ENCODE assay signal across 15 mouse cellular contexts in the genomic region with DNA sequence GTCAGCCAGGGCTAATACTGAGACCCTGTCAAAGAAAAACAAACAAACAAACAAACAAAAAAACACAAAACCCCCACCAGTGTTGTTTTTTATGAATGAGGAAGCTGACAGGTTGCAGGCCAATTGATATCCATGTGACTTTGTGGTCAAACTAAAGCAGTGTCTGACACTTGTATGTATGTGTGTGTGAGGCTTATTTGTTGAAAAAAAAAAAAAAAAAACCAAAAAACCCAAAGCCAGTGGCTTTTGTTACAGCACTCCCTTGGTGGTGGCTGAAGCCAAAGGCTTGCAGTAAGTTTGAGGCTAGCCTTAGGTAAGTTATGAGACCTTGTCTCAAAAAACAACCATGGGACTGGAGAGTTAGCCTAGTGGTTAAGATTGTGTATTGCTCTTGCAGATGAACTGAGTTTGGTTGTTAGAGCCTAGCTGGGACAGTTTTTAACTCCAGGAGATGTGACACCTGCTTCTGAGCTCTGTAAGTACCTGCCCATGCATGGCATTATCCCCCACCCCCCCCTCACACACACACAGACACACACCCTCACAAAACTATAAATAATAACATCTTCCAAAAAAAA. TPM values are rescaled to one million over a fixed set of nuclear protein-coding genes. Genes with fewer than 3 reads are reported as not detected.
DNase-seq lines count a peak whose midpoint lies in the region; ATAC-seq and TF ChIP-seq lines count a peak whose summit lies in the region.
"Had no signal": no experiment of that assay in that cellular context is flagged by ENCODE, and none has a peak within 500 bp of the region (broad histone marks: within the 10 kb centered on the region; RNA-seq: fewer than 3 reads in every experiment).

No protein-coding gene starts in this region.

- DNase-seq in A20 (ENCODE audit: low read depth, low spot score) (peak; percentile 78), MEL (ENCODE audit: low read depth, low spot score) (peak; percentile 71)
- no peak for DNase-seq in urinary bladder, postnatal 4 days (ENCODE audit: low spot score in 2 of 2)
- DNase-seq in adrenal gland, adult 2 months, result no peak
- DNase-seq: cerebellum, postnatal 25 days; right cerebral cortex, postnatal 14 days; thymus, adult 2 months had no signal

- TF ChIP-seq POLR2A in MEL (IDR thresholded peaks at IDR 0.05; ENCODE audit: control insufficient read depth in 1 of 2, insufficient read depth in 1 of 2, low read depth in 1 of 2, low read length in 2 of 2, poor library complexity in 1 of 2), result no peak

- no peaks in the 10 kb centered on the region for H3K36me3 ChIP-seq in intestine, postnatal 0 days (ENCODE audit: control insufficient read depth, insufficient read depth)
- no peaks in the 10 kb centered on the region for H3K36me3 ChIP-seq in intestine, embryonic 16.5 days (ENCODE audit: control insufficient read depth, insufficient read depth, low read length)
- peaks cover 0 to 31% of the 10 kb centered on the region in 2 experiments; a peak in 2 of 4 replicates for H3K36me3 ChIP-seq in MEL (ENCODE audit: control insufficient read depth in 1 of 2, insufficient read depth in 2 of 2, low read length in 2 of 2)
- no peaks in the 10 kb centered on the region for H3K36me3 ChIP-seq in liver, embryonic 16.5 days (ENCODE audit: control insufficient read depth, insufficient read depth)
- H3K36me3 ChIP-seq: forebrain, embryonic 15.5 days; limb, embryonic 15.5 days; midbrain, embryonic 13.5 days had no signal

- H3K9me3 ChIP-seq in intestine, postnatal 0 days (ENCODE audit: control insufficient read depth), result no peaks in the 10 kb centered on the region
- no peaks in the 10 kb centered on the region for H3K9me3 ChIP-seq in intestine, embryonic 16.5 days (ENCODE audit: control insufficient read depth, low read length)
- no peaks in the 10 kb centered on the region for H3K9me3 ChIP-seq in MEL (replicated peaks; ENCODE audit: insufficient read depth, low read length)
- no peaks in the 10 kb centered on the region for H3K9me3 ChIP-seq in liver, embryonic 16.5 days (replicated peaks; ENCODE audit: control insufficient read depth, low read length)
- H3K9me3 ChIP-seq: forebrain, embryonic 15.5 days; limb, embryonic 15.5 days; midbrain, embryonic 13.5 days had no signal

- H3K27me3 ChIP-seq in intestine, postnatal 0 days (replicated peaks; ENCODE audit: control insufficient read depth, insufficient read depth, low read length), result no peaks in the 10 kb centered on the region
- H3K27me3 ChIP-seq in intestine, embryonic 16.5 days (replicated peaks; ENCODE audit: control insufficient read depth, insufficient read depth, low read length), result no peaks in the 10 kb centered on the region
- no peaks in the 10 kb centered on the region for H3K27me3 ChIP-seq in MEL (ENCODE audit: control insufficient read depth in 1 of 2, insufficient read depth in 2 of 2, low read length in 2 of 2)
- H3K27me3 ChIP-seq in liver, embryonic 16.5 days (ENCODE audit: control insufficient read depth, insufficient read depth, low read depth, low read length), result no peaks in the 10 kb centered on the region
- H3K27me3 ChIP-seq: forebrain, embryonic 15.5 days; limb, embryonic 15.5 days; midbrain, embryonic 13.5 days had no signal

- H3K4me3 ChIP-seq in intestine, postnatal 0 days (ENCODE audit: low read depth, low read length), result no peak overlapping the region
- H3K4me3 ChIP-seq in intestine, embryonic 16.5 days (ENCODE audit: low read length), result no peak overlapping the region
- H3K4me3 ChIP-seq in MEL (ENCODE audit: control insufficient read depth in 1 of 2, insufficient read depth in 1 of 2, low read depth in 2 of 2, low read length in 2 of 2), result peak overlapping the region; percentile 58 to 88
- H3K4me3 ChIP-seq in liver, embryonic 16.5 days (ENCODE audit: low read depth, low read length), result no peak overlapping the region
- H3K4me3 ChIP-seq: forebrain, embryonic 15.5 days; limb, embryonic 15.5 days; midbrain, embryonic 13.5 days had no signal

- no peak overlapping the region for H3K4me2 ChIP-seq in intestine, postnatal 0 days (replicated peaks; ENCODE audit: low read depth)
- no peak overlapping the region for H3K4me2 ChIP-seq in intestine, embryonic 16.5 days (ENCODE audit: low read depth, low read length)
- no peak overlapping the region for H3K4me2 ChIP-seq in liver, embryonic 16.5 days (ENCODE audit: low read depth, low read length)
- H3K4me2 ChIP-seq: forebrain, embryonic 15.5 days; limb, embryonic 15.5 days; midbrain, embryonic 13.5 days had no signal

- TF ChIP-seq EP300 in MEL (IDR thresholded peaks at IDR 0.05; ENCODE audit: low read depth in 1 of 2, low read length in 2 of 2), result no peak

- no peak overlapping the region for H3K27ac ChIP-seq in intestine, postnatal 0 days (ENCODE audit: low read depth, low read length)
- no peak overlapping the region for H3K27ac ChIP-seq in intestine, embryonic 16.5 days (ENCODE audit: low read length)
- peak overlapping the region; percentile 66 for H3K27ac ChIP-seq in MEL (ENCODE audit: control insufficient read depth, low read depth, low read length)
- peak overlapping the region; percentile 15; the same call in 1 of the 2 replicates for H3K27ac ChIP-seq in liver, embryonic 16.5 days (ENCODE audit: low read length)
- H3K27ac ChIP-seq: forebrain, embryonic 15.5 days; limb, embryonic 15.5 days; midbrain, embryonic 13.5 days had no signal

- ATAC-seq in intestine, postnatal 0 days, result no peak
- ATAC-seq in intestine, embryonic 16.5 days, result no peak
- no peak for ATAC-seq in liver, embryonic 16.5 days (ENCODE audit: low read depth)
- ATAC-seq in activated CD4-positive, CD25-positive, alpha-beta regulatory T cell, adult 4 months, result no peak
- ATAC-seq: forebrain, embryonic 15.5 days; hindbrain, embryonic 16.5 days; midbrain, embryonic 13.5 days had no signal

- peaks cover 5% of the 10 kb centered on the region; the same call in 1 of the 2 replicates for H3K4me1 ChIP-seq in intestine, postnatal 0 days (replicated peaks; ENCODE audit: control insufficient read depth, insufficient read depth, low read length)
- H3K4me1 ChIP-seq in intestine, embryonic 16.5 days (ENCODE audit: control insufficient read depth, insufficient read depth, low read length), result peaks cover 21% of the 10 kb centered on the region
- peaks cover 26 to 38% of the 10 kb centered on the region in 2 experiments for H3K4me1 ChIP-seq in MEL (ENCODE audit: control insufficient read depth in 1 of 2, insufficient read depth in 2 of 2, low read length in 2 of 2)
- peaks cover 43% of the 10 kb centered on the region for H3K4me1 ChIP-seq in liver, embryonic 16.5 days (ENCODE audit: control insufficient read depth, low read depth, low read length)

- TF ChIP-seq CTCF in intestine, postnatal 0 days (IDR thresholded peaks at IDR 0.05; ENCODE audit: low read depth), result peak; percentile 23; the same call in 1 of the 2 replicates
- TF ChIP-seq CTCF in MEL (IDR thresholded peaks at IDR 0.05 in 2 of 3, conservative IDR thresholded peaks at IDR 0.05 in 1 of 3; ENCODE audit: control insufficient read depth in 1 of 3, insufficient read depth in 1 of 3, low read depth in 2 of 3, low read length in 3 of 3, poor library complexity in 1 of 3, severe bottlenecking in 1 of 3), result peak in 2 of 3 experiments; percentile 12 to 45; a peak in 3 of 6 replicates

- no peak overlapping the region for H3K9ac ChIP-seq in intestine, postnatal 0 days (ENCODE audit: low read depth, low read length)
- H3K9ac ChIP-seq in intestine, embryonic 16.5 days (ENCODE audit: low read depth, low read length), result no peak overlapping the region
- H3K9ac ChIP-seq in MEL (ENCODE audit: control insufficient read depth, low read depth, low read length, poor library complexity, severe bottlenecking), result peak overlapping the region; percentile 71
- no peak overlapping the region for H3K9ac ChIP-seq in liver, embryonic 16.5 days (ENCODE audit: low read depth, low read length)
- H3K9ac ChIP-seq: forebrain, embryonic 15.5 days; limb, embryonic 15.5 days; midbrain, embryonic 13.5 days had no signal

- no peak for TF ChIP-seq RAD21 in MEL (IDR thresholded peaks at IDR 0.05; ENCODE audit: low read depth, low read length)

- H3K79me2 ChIP-seq in MEL (ENCODE audit: control insufficient read depth, insufficient read depth, low read length, poor library complexity), result peaks cover 27% of the 10 kb centered on the region

TF ChIP-seq in MEL, 35 proteins besides CTCF, POLR2A, EP300 and RAD21:
- TF ChIP-seq ZNF384 (IDR thresholded peaks at IDR 0.05; ENCODE audit: low read depth, low read length) (peak; percentile 80), JUND (IDR thresholded peaks at IDR 0.05; ENCODE audit: low read depth, low read length) (no peak), TCF12 (IDR thresholded peaks at IDR 0.05; ENCODE audit: low read depth, low read length) (0 out of 2 replicates have a peak, but pooled peaks have one; percentile 6), MXI1 (IDR thresholded peaks at IDR 0.05; ENCODE audit: low read depth, low read length) (peak; percentile 60; the same call in 1 of the 2 replicates), BHLHE40 (IDR thresholded peaks at IDR 0.05; ENCODE audit: borderline replicate concordance, low read depth, low read length) (no peak)

RNA-seq across cellular contexts. Expression of a gene that starts 2.9 kb away (rescaled TPM):
- 7.0 and 7.9 TPM in 2 replicates for polyA plus RNA-seq in intestine, postnatal 0 days (2015; fragmentation: Nextera tagmentation; extraction: Ambion mirVana)
- 6.9 and 7.9 TPM in 2 replicates for polyA plus RNA-seq in intestine, embryonic 16.5 days (2015; fragmentation: Nextera tagmentation; extraction: Ambion mirVana)
- 23.1 and 24.0 TPM in 2 replicates for total RNA-seq in MEL (2012; rRNA removed)
- 10 to 100 TPM; 37.1 to 44.3 TPM for polyA plus RNA-seq in MEL (2012; ENCODE audit: insufficient read depth in 1 of 2, insufficient read length in 2 of 2, low read depth in 1 of 2, low replicate concordance in 2 of 2, missing spikeins in 1 of 2)
- 4.1 and 4.4 TPM in 2 replicates for polyA plus RNA-seq in liver, embryonic 16.5 days (2015; fragmentation: Nextera tagmentation; extraction: Ambion mirVana)
- 10 to 100 TPM; 14.7 to 15.9 TPM for polyA plus RNA-seq in activated CD4-positive, CD25-positive, alpha-beta regulatory T cell, adult 4 months (2017; shearing (Covaris generic))
- 10 to 100 TPM; 35.7 to 63.8 TPM for total RNA-seq in adrenal gland, adult 2 months (2021)
- polyA plus RNA-seq in adrenal gland, adult 2 months (2012; rRNA removed), result 5.3 and 8.0 TPM in 2 replicates

RNA-seq across cellular contexts. Expression of a gene that starts 57.4 kb away (rescaled TPM):
- 76.3 and 80.0 TPM in 2 replicates for polyA plus RNA-seq in intestine, postnatal 0 days (2015; fragmentation: Nextera tagmentation; extraction: Ambion mirVana)
- polyA plus RNA-seq in intestine, embryonic 16.5 days (2015; fragmentation: Nextera tagmentation; extraction: Ambion mirVana), result 32.2 and 33.6 TPM in 2 replicates
- total RNA-seq in MEL (2012; rRNA removed), result 17.8 and 26.0 TPM in 2 replicates
- 10 to 100 TPM in 1 of 2 experiments, not detected in 1; 13.8 TPM for polyA plus RNA-seq in MEL (2012; ENCODE audit: insufficient read depth in 1 of 2, insufficient read length in 2 of 2, low read depth in 1 of 2, low replicate concordance in 2 of 2, missing spikeins in 1 of 2)
- 54.7 and 55.9 TPM in 2 replicates for polyA plus RNA-seq in liver, embryonic 16.5 days (2015; fragmentation: Nextera tagmentation; extraction: Ambion mirVana)
- polyA plus RNA-seq in activated CD4-positive, CD25-positive, alpha-beta regulatory T cell, adult 4 months (2017; shearing (Covaris generic)), result 1 to 10 TPM in 1 of 2 experiments, under 1 TPM in 1; 0.74 to 1.2 TPM
- total RNA-seq in adrenal gland, adult 2 months (2021), result 10 to 100 TPM; 30.4 to 42.7 TPM
- polyA plus RNA-seq in adrenal gland, adult 2 months (2012; rRNA removed), result 90.6 and 110 TPM in 2 replicates

Comparison
In these comparisons a context has a peak if more than half of its experiments do, and no peak if none do; other contexts are left out.
1. H3K27ac ChIP-seq: peak in MEL (single experiment) and liver, embryonic 16.5 days (single experiment); none in intestine, postnatal 0 days (single experiment) and intestine, embryonic 16.5 days (single experiment).
2. H3K4me3 ChIP-seq: peak in MEL (2 of 2); none in intestine, postnatal 0 days (single experiment), intestine, embryonic 16.5 days (single experiment) and liver, embryonic 16.5 days (single experiment).
3. DNase-seq: peak in A20 (single experiment) and MEL (single experiment); none in urinary bladder, postnatal 4 days (0 of 2) and adrenal gland, adult 2 months (single experiment).